Mouse (Mus musculus) C2C12 (cell line): ENCODE measurements at regions not wholly inside any gene's neighbourhood (a gene's known extent, or its start where the extent isn't known, plus 50 kb on each side); places are given as distances from the start of the nearest gene placed in this dataset.
A peak's percentile ranks its signal among the peaks of the same experiment; 100 is the strongest.
"Not testable (repeated sequence)": the region's sequence is repeated elsewhere in the genome, so short reads cannot be mapped to it uniquely, and the experiment has no call there.

Experiments used
- H3K27me3 ChIP-seq: one replicate; pipeline ENCODE4 v1.6.1; 2011; ENCODE audit not compliant: control insufficient read depth, insufficient read depth, insufficient read length
- H3K36me3 ChIP-seq: one replicate; pipeline ENCODE4 v1.6.1; 2011; ENCODE audit not compliant: control insufficient read depth, insufficient read depth
- H3K4me3 ChIP-seq: one replicate; pipeline ENCODE4 v1.5.1; 2011; ENCODE audit warnings: mild to moderate bottlenecking, control low read depth; ENCODE audit not compliant: poor library complexity, insufficient read depth, severe bottlenecking
- H3K79me2 ChIP-seq: one replicate; pipeline ENCODE4 v1.6.1; 2011; ENCODE audit not compliant: control insufficient read depth, insufficient read depth
- H3K79me3 ChIP-seq: one replicate; pipeline ENCODE4 v1.6.1; 2011; ENCODE audit warnings: low read depth, control low read depth
- H3ac ChIP-seq: one replicate; pipeline ENCODE3; 2011; ENCODE audit warnings: low read depth; ENCODE audit not compliant: control insufficient read depth, insufficient read length
- CEBPB ChIP-seq: IDR thresholded peaks from one replicate; pipeline ENCODE4 v1.6.1; 2011; ENCODE audit warnings: low read depth, mild to moderate bottlenecking, control low read depth, moderate library complexity
- CTCF ChIP-seq: IDR thresholded peaks from one replicate; pipeline ENCODE4 v1.5.1; 2011; ENCODE audit not compliant: control insufficient read depth, insufficient read depth, insufficient read length
- FOSL1 ChIP-seq: IDR thresholded peaks from one replicate; pipeline ENCODE4 v1.8.0; 2011; ENCODE audit warnings: mild to moderate bottlenecking, low read length; ENCODE audit not compliant: poor library complexity, insufficient read depth, severe bottlenecking
- MAX ChIP-seq: IDR thresholded peaks from one replicate; pipeline ENCODE4 v1.6.1; 2011; ENCODE audit warnings: mild to moderate bottlenecking, control low read depth
- MYOD1 ChIP-seq: IDR thresholded peaks from one replicate; pipeline ENCODE4 v1.6.1; 2011; ENCODE audit warnings: low read depth; ENCODE audit not compliant: control insufficient read depth, insufficient read length
- MYOG ChIP-seq: IDR thresholded peaks from one replicate; pipeline ENCODE4 v1.6.1; 2011; ENCODE audit not compliant: control insufficient read depth, insufficient read length; ENCODE audit errors: extremely low read depth
- USF1 ChIP-seq: IDR thresholded peaks from one replicate; pipeline ENCODE4 v1.6.1; 2011; ENCODE audit warnings: low read depth, mild to moderate bottlenecking, control low read depth, moderate library complexity

- H3K4me3 ChIP-seq, H3K79me3 ChIP-seq, H3K36me3 ChIP-seq, H3ac ChIP-seq, H3K79me2 ChIP-seq, H3K27me3 ChIP-seq: not testable (repeated sequence)
Measured at GRCm38 (mm10) chr5:109842186-109842978, 80.8 kb upstream of the Gm15446 start.

- H3K27me3 ChIP-seq, H3K36me3 ChIP-seq, H3K79me2 ChIP-seq, H3K79me3 ChIP-seq, H3ac ChIP-seq, H3K4me3 ChIP-seq: not testable (repeated sequence)
Measured at GRCm38 (mm10) chr5:109844236-109844635, 79.0 kb upstream of the Gm15446 start.

- H3K27me3 ChIP-seq = no peaks in the 10 kb centered on the region
- no peaks in the 10 kb centered on the region for H3K79me2 ChIP-seq
- H3K79me3 ChIP-seq = no peaks in the 10 kb centered on the region
- TF ChIP-seq MAX = no peak
- no peak for TF ChIP-seq MYOD1
- no peak for TF ChIP-seq FOSL1
- no peak for TF ChIP-seq MYOG
- TF ChIP-seq CEBPB = no peak
- no peak for TF ChIP-seq USF1
- TF ChIP-seq CTCF = no peak
- no peaks in the 10 kb centered on the region for H3K36me3 ChIP-seq
- H3K4me3 ChIP-seq = no peak overlapping the region
- H3ac ChIP-seq = peak overlapping the region; percentile 15
Measured at GRCm38 (mm10) chr5:109844753-109845186, 78.4 kb upstream of the Gm15446 start.

- H3K4me3 ChIP-seq, H3K79me3 ChIP-seq, H3K36me3 ChIP-seq, H3K79me2 ChIP-seq, H3K27me3 ChIP-seq, H3ac ChIP-seq: not testable (repeated sequence)
Measured at GRCm38 (mm10) chr5:109851225-109851624, 72.0 kb upstream of the Gm15446 start.

- H3ac ChIP-seq = no peak overlapping the region
- TF ChIP-seq MAX = no peak
- TF ChIP-seq CEBPB = no peak
- TF ChIP-seq MYOG = no peak
- TF ChIP-seq MYOD1 = no peak
- TF ChIP-seq USF1 = no peak
- no peak for TF ChIP-seq CTCF
- no peak for TF ChIP-seq FOSL1
- no peaks in the 10 kb centered on the region for H3K27me3 ChIP-seq
- no peaks in the 10 kb centered on the region for H3K79me3 ChIP-seq
- H3K36me3 ChIP-seq = no peaks in the 10 kb centered on the region
- H3K4me3 ChIP-seq = no peak overlapping the region
- H3K79me2 ChIP-seq = no peaks in the 10 kb centered on the region
Measured at GRCm38 (mm10) chr5:109860402-109860801, 62.8 kb upstream of the Gm15446 start.

- H3K36me3 ChIP-seq, H3K79me3 ChIP-seq, H3ac ChIP-seq, H3K79me2 ChIP-seq, H3K4me3 ChIP-seq, H3K27me3 ChIP-seq: not testable (repeated sequence)
Measured at GRCm38 (mm10) chr5:109864517-109864916, 58.7 kb upstream of the Gm15446 start.

- H3K79me3 ChIP-seq = no peaks in the 10 kb centered on the region
- no peaks in the 10 kb centered on the region for H3K27me3 ChIP-seq
- H3ac ChIP-seq = no peak overlapping the region
- no peaks in the 10 kb centered on the region for H3K79me2 ChIP-seq
- TF ChIP-seq MAX (no peak), FOSL1 (no peak), CEBPB (no peak), MYOG (no peak), MYOD1 (no peak), USF1 (no peak)
- H3K4me3 ChIP-seq = no peak overlapping the region
- H3K36me3 ChIP-seq = no peaks in the 10 kb centered on the region
Measured at GRCm38 (mm10) chr5:109865628-109866027, 57.6 kb upstream of the Gm15446 start.
